Mouse (Mus musculus) layer of hippocampus, postnatal 10 days (tissue): ENCODE measurements at regions not wholly inside any gene's neighbourhood (a gene's known extent, or its start where the extent isn't known, plus 50 kb on each side); places are given as distances from the start of the nearest gene placed in this dataset.
A peak's percentile ranks its signal among the peaks of the same experiment; 100 is the strongest.

Experiments
- DNase-seq, 2 experiments: peaks; one replicate each; pipeline ENCODE4 v3.0.0; 2021; ENCODE audit warnings: low spot score in 2 of 2

- no peak for DNase-seq
Measured at GRCm38 (mm10) chr11:63474831-63475230, 346.0 kb downstream of the Pmp22 start.

- DNase-seq, result no peak
Measured at GRCm38 (mm10) chr11:63481676-63482310, 353.0 kb downstream of the Pmp22 start.

GRCm38 (mm10) chr11:63482593-63482992 lies 353.8 kb downstream of the Pmp22 start:
- DNase-seq, result no peak

- no peak for DNase-seq
Measured at GRCm38 (mm10) chr11:63487203-63487602, 358.4 kb downstream of the Pmp22 start.

- peak; percentile 14 to 17 for DNase-seq
Measured at GRCm38 (mm10) chr11:63502181-63502580, 373.4 kb downstream of the Pmp22 start.

- DNase-seq, result no peak
Measured at GRCm38 (mm10) chr11:63507387-63507786, 378.6 kb downstream of the Pmp22 start.

- DNase-seq, result no peak
Measured at GRCm38 (mm10) chr11:63508727-63509126, 379.9 kb downstream of the Pmp22 start.

- no peak for DNase-seq
Measured at GRCm38 (mm10) chr11:63510611-63511010, 381.8 kb downstream of the Pmp22 start.

- DNase-seq, result no peak
Measured at GRCm38 (mm10) chr11:63514615-63515014, 385.8 kb downstream of the Pmp22 start.

GRCm38 (mm10) chr11:63518847-63519246 lies 390.1 kb downstream of the Pmp22 start:
- DNase-seq, result no peak

- DNase-seq, result no peak
Measured at GRCm38 (mm10) chr11:63524254-63524653, 395.5 kb downstream of the Pmp22 start.

GRCm38 (mm10) chr11:63525431-63525830 lies 396.6 kb downstream of the Pmp22 start:
- DNase-seq, result no peak

- no peak for DNase-seq
Measured at GRCm38 (mm10) chr11:63525956-63526355, 396.1 kb downstream of the Hs3st3b1 start.

- no peak for DNase-seq
Measured at GRCm38 (mm10) chr11:63532752-63533151, 389.3 kb downstream of the Hs3st3b1 start.

GRCm38 (mm10) chr11:63533555-63534200 lies 388.4 kb downstream of the Hs3st3b1 start:
- no peak for DNase-seq

- no peak for DNase-seq
Measured at GRCm38 (mm10) chr11:63537693-63538092, 384.4 kb downstream of the Hs3st3b1 start.

GRCm38 (mm10) chr11:63543971-63544696 lies 378.0 kb downstream of the Hs3st3b1 start:
- no peak for DNase-seq

GRCm38 (mm10) chr11:63545516-63545915 lies 376.6 kb downstream of the Hs3st3b1 start:
- no peak for DNase-seq

- no peak for DNase-seq
Measured at GRCm38 (mm10) chr11:63560466-63560865, 361.6 kb downstream of the Hs3st3b1 start.

GRCm38 (mm10) chr11:63562696-63563095 lies 359.4 kb downstream of the Hs3st3b1 start:
- DNase-seq, result no peak

- DNase-seq, result no peak
Measured at GRCm38 (mm10) chr11:63565471-63566232, 356.4 kb downstream of the Hs3st3b1 start.
